Mouse (Mus musculus): ENCODE measurements around the gene Slc44a5.

DNA sequence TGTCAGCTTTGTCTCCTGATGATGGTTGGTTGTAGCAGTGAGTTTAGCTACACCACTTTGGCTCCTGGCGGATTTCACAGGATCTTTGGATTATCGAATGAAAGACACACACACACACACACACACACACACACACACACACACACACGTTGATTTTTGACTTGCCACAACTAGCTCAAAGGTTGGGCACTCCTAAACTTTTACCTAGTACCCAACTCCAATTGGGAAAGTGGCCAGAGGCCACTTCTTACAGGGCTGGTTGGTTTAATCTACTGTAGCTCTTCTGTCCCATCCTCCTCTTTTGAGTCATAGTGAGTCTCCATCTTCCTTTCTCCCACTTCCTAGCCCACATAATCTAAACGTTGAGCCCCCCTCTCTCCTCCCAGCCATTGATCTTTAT, 26.0 kb upstream of the Slc44a5 start:
- TF ChIP-seq POLR2A (IDR thresholded peaks at IDR 0.05; ENCODE audit: low read depth, low read length) = no peak
- TF ChIP-seq CTCF (IDR thresholded peaks at IDR 0.05; ENCODE audit: borderline replicate concordance, insufficient read depth, low read length) = no peak
